ENCODE assay signal across 10 mouse cellular contexts in genomic region chr1:131184253-131184955, GRCm38 (mm10). TPM values are rescaled to one million over a fixed set of nuclear protein-coding genes. Genes with fewer than 3 reads are reported as not detected.
A peak's percentile ranks its signal among the peaks of the same experiment; 100 is the strongest.
DNase-seq lines count a peak whose midpoint lies in the region; ATAC-seq and TF ChIP-seq lines count a peak whose summit lies in the region.
"Had no signal": no experiment of that assay in that cellular context is flagged by ENCODE, and none has a peak within 500 bp of the region (broad histone marks: within the 10 kb centered on the region; RNA-seq: fewer than 3 reads in every experiment).

No protein-coding gene starts in this region.

- H3K4me3 ChIP-seq in cortical plate, adult 2 months (ENCODE audit: insufficient read depth, low read length): no peak overlapping the region

- peak; percentile 55 for DNase-seq in right cerebral cortex, adult 18-20 months
- no peak for DNase-seq in right cerebral cortex, postnatal 10 days (ENCODE audit: low spot score in 2 of 2)
- DNase-seq in heart, postnatal 4 days: peak; percentile 56
- no peak for DNase-seq in left cerebral cortex, postnatal 10 days (ENCODE audit: extremely low spot score in 1 of 2, low spot score in 2 of 2)
- no peak for DNase-seq in cerebellum, adult 8-10 months
- DNase-seq in left cerebral cortex, postnatal 4 days: no peak
- DNase-seq: adrenal gland, postnatal 25 days had no signal

- peak; percentile 47 for ATAC-seq in neutrophil, adult 5-6 weeks (ENCODE audit: extremely low read depth, insufficient number of reproducible peaks, low FRiP score, poor library complexity, severe bottlenecking)
- ATAC-seq: hindbrain, embryonic 16.5 days had no signal

- intact Hi-C loops in left cerebral cortex, postnatal 10 days (cut with DNase I): no loop called here
- intact Hi-C loops in left cerebral cortex, postnatal 4 days (cut with DNase I): no loop called here

- no peak for TF ChIP-seq CTCF in cortical plate, adult 2 months (IDR thresholded peaks at IDR 0.05; ENCODE audit: extremely low read depth, insufficient read depth, low read length)

- H3K27ac ChIP-seq in cortical plate, adult 2 months (ENCODE audit: insufficient read depth, low read length): 0 out of 2 replicates have a peak overlapping the region, but pooled peaks have one; percentile 42

- no peak for TF ChIP-seq POLR2A in cortical plate, adult 2 months (IDR thresholded peaks at IDR 0.05; ENCODE audit: extremely low read depth, insufficient read depth, low read length)

- H3K4me1 ChIP-seq in cortical plate, adult 2 months (ENCODE audit: control insufficient read depth, insufficient read depth, low read length): peaks cover 15% of the 10 kb centered on the region

RNA-seq across cellular contexts. Expression of gene Eif2d, which starts 31.4 kb away (rescaled TPM):
- 57.8 and 58.0 TPM in 2 replicates for polyA plus RNA-seq in cortical plate, adult 2 months (2012; rRNA removed)
- 10 to 100 TPM; 36.7 to 37.1 TPM for total RNA-seq in heart, postnatal 4 days (2021)
- 18.4 and 19.5 TPM in 2 replicates for total RNA-seq in neutrophil, adult 5-6 weeks (2017)
- 10 to 100 TPM; 37.9 to 39.6 TPM for total RNA-seq in left cerebral cortex, postnatal 10 days (2021)
- 10 to 100 TPM; 40.8 to 45.0 TPM for total RNA-seq in left cerebral cortex, postnatal 4 days (2021)

RNA-seq across cellular contexts. Expression of gene Dyrk3, which starts 46.3 kb away (rescaled TPM):
- polyA plus RNA-seq in cortical plate, adult 2 months (2012; rRNA removed): 6.2 and 7.1 TPM in 2 replicates
- 1 to 10 TPM; 1.2 to 1.7 TPM for total RNA-seq in heart, postnatal 4 days (2021)
- total RNA-seq in neutrophil, adult 5-6 weeks (2017): 1.2 and 1.7 TPM in 2 replicates
- 10 to 100 TPM in 1 of 2 experiments, 1 to 10 TPM in 1; 9.9 to 11.3 TPM for total RNA-seq in left cerebral cortex, postnatal 10 days (2021)
- total RNA-seq in left cerebral cortex, postnatal 4 days (2021): 10 to 100 TPM; 15.8 to 16.9 TPM

Comparison
In these comparisons a context has a peak if more than half of its experiments do, and no peak if none do; other contexts are left out.
1. DNase-seq: peak in right cerebral cortex, adult 18-20 months (single experiment) and heart, postnatal 4 days (single experiment); none in right cerebral cortex, postnatal 10 days (0 of 2), left cerebral cortex, postnatal 10 days (0 of 2), cerebellum, adult 8-10 months (single experiment) and left cerebral cortex, postnatal 4 days (single experiment).